Mouse (Mus musculus): ENCODE results near the gene March4.

March4 gene

DNA sequence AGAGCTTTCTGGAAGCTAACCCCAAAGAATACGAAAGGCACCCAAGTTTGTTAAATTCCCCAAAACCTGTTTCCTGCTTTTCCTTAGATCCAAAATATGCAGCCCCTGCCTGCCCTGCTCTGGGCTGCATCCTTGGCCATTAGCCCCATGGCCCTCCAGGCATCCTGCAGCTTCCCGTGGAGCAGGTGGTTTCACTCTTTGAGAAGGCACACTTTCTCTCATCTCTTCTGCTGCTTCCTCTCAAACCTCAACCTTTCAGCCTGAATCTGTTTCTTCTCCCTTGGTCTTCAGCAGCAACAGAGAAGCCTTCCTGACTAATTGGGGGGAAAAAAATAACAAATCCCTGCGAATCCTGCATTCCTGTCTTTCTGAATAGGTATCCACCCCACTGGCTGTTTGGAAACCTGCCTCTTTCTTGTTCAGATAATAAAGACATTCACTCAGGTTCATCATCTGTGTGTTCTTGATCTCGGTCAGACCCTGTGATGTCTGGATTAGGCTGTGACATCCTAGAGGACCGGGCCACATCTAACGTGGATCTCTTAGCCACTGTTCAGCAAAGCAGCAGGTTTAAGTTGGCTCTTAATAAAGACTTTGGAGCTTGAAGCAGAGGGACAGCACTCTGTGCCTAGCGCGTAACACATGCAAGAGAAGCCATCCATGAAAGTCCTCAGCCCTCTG lies 6.1 kb downstream of the March4 start:
- DNase-seq (ENCODE audit: low spot score): no peak

GRCm38 (mm10) chr1:72529192-72529591 lies 7.5 kb downstream of the March4 start:
- no peak for DNase-seq (ENCODE audit: low spot score)

DNA sequence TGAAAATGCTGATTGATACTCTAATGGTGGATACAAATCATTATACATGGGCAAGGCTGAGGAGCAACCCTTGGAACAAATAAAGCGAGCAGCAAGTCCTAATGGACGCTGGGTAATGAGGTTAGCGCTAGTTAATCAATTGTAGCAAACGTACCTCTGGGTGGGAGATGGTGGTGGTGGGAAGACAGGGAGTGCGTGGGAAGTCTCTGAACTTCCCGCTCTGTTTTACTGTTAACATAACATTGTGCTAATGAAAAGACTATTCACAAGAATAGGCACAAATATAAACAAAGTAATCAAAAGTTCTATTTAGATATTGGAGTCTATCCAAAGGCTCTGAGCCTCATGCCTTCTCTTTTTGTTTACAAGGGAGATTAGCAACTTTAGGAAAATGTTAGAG lies 13.1 kb downstream of the March4 start:
- DNase-seq (ENCODE audit: low spot score): no peak

- no peak for DNase-seq (ENCODE audit: low spot score)
These were observed 25.8 kb downstream of the March4 start for GRCm38 (mm10) chr1:72510778-72511520.

DNA sequence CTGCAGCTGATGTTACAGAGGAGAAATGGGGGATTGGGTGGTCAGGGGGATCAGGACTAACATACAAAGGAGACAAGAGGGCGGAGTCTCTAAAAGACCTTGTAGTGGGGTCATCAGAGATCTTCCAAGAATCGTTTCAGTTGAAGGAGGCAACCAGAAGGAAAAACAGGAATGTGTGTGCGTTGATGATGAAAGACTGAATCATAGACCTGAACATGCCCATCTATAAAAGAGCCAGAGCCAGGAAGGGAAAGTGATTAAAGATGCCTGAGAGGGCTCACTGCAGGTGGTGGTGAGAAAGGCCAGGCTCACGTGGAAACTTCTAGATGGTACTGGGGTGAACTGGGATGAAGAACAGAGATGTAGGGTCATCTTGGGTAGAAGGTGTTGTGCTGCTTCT lies 27.2 kb downstream of the March4 start:
- DNase-seq (ENCODE audit: low spot score): no peak

GRCm38 (mm10) chr1:72507670-72508069 lies 29.1 kb downstream of the March4 start:
- DNase-seq (ENCODE audit: low spot score): no peak

- DNase-seq (ENCODE audit: low spot score): no peak
These were observed 30.5 kb downstream of the March4 start for GRCm38 (mm10) chr1:72506202-72506601.

DNA sequence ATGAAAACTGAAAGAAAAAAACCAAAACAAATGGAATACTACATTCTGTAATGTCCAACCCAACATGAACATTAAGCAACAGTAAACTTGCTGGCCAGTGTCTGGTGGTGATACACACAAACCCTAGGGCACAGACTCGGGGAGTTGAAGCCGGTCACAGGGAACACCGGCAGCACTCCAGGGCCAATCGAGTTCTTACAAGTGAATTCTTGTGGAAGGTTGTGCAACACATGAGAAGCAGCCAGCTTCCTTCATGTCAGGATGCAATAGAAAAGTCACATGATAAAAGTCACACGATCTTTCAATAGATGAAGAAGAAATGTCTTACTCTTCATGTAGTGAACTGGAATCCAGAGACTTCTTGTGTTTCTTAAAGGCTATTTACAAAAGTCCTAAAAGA lies 39.1 kb downstream of the March4 start:
- no peak for DNase-seq (ENCODE audit: low spot score)

DNA sequence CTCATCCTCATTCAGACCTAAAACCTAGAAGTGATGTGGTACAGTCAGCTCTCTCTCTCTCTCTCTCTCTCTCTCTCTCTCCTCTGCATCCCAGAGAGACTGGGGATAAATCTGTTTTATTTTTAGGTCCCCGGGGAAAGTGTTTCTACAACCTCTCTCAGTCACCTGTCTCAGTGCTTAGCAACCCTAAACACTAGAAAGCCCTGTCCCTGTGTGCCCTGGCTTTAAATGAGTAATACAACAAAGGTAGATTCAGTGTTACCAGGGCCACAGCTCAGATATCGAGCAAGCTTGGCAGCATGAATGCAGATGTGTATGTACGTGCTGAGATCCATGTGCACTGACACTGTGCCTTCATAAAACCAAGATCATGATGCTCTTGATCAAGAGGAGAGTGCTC lies 43.3 kb downstream of the March4 start:
- no peak for DNase-seq (ENCODE audit: low spot score)

GRCm38 (mm10) chr1:72492666-72493065 lies 44.1 kb downstream of the March4 start:
- no peak for DNase-seq (ENCODE audit: low spot score)

DNA sequence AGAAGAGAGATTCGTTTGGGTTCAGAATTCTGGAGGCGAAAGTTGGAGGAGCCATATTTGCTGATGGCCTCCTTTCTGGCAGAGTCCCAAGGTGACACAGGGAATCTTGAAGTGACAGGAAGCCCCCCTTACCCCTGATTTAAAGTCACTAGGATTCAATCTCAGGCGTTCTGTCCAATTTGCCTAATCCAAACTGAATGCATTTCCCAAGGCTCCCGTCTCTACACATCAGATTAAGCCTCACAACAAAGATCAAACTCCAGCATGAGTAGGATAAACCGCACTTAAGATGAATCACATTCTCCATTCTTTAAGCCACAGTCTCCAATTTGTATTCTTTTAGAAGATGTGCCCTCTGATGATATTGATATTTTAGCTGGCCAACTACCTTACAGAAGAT lies 45.4 kb downstream of the March4 start:
- no peak for DNase-seq (ENCODE audit: low spot score)

- no peak for DNase-seq (ENCODE audit: low spot score)
These were observed 45.9 kb downstream of the March4 start for GRCm38 (mm10) chr1:72490801-72491200.

GRCm38 (mm10) chr1:72490193-72490592 lies 46.5 kb downstream of the March4 start:
- DNase-seq (ENCODE audit: low spot score): no peak

DNA sequence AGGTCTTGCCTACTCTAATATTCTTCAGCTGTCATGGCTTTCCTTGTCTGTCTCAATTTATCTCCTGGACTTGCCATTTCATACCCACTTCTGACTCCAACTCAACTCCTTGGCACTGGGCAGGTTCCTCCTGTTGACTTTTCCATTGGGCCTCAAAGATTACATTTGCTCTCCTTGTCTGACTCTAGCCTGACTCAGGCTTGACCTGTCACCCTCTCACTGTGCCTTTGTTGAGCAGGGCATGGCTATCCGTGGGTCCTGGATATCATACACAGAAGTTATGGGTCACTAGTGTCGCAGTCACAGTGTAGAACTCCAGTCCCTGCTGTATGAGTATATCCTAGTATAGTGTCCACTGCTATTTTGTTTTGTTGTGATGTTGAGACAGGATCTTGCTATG lies 60.1 kb downstream of the March4 start:
- DNase-seq (ENCODE audit: low spot score): no peak

GRCm38 (mm10) chr1:72469075-72469474 lies 67.7 kb downstream of the March4 start:
- no peak for DNase-seq (ENCODE audit: low spot score)

- DNase-seq (ENCODE audit: low spot score): no peak
These were observed 68.2 kb downstream of the March4 start for GRCm38 (mm10) chr1:72468466-72469003.

- DNase-seq (ENCODE audit: low spot score): no peak
These were observed 71.7 kb downstream of the March4 start for GRCm38 (mm10) chr1:72464926-72465583.

- no peak for DNase-seq (ENCODE audit: low spot score)
These were observed 74.2 kb downstream of the March4 start for GRCm38 (mm10) chr1:72462516-72462915.

DNA sequence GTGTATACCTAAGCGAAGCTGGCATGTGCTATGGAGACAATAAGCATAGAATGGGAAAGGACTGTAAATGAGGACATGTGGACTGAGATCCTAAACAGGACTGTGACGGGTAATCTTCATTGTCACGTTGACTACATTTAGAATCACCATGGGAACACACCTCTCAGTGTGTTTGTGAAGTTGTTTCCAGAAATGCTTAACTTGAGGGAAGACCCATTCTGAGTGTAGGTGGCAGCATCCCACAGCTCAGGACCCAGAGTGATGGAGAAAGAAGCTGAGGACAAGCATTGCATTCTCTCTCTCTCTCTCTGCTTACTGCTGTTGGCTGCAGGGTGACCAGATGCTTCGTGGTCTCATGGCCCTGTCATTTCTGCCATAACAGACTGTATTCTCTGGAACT lies 79.1 kb downstream of the March4 start:
- DNase-seq (ENCODE audit: low spot score): no peak

DNA sequence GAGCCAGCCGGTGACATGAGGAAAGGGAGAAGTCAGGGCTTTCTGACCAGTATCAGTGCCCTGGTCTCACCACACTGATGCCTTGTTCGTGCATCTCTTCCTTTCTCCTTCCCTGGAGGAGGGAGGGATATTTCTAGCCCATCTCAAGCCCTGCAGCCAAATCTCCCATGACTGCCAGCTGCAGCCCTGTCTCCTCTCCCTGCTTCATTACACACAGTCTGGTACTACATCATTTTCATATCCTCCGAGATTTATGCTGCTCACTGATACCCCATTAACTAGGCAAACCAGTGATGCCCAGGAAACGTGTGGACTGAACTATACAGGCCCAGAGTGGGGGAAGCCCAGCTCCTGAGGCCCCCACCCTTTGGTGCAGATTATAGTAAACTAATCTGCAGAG lies 80.8 kb downstream of the March4 start:
- no peak for DNase-seq (ENCODE audit: low spot score)

DNA sequence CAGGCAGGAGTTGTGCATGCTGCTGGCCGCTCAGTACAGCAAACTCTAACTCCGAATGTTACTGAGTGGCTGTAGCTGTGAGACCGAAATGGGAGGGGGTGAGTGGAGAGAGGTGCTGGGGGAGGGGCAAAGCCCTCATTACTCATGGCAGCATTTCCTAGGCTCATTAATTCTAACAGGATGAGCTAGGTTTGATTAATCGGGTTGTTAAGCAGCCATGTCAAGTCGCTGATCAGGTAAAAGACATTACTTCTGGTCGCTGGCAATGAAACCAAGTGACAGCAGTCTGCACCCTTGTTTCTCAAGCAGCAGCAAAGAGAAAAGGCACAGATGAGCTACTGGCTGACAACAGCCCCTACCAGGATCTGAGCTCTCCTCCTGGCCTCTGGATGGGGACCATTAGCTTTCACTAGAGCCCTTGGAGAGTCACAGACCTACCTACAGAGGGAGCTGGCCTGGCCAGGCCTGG lies 82.0 kb downstream of the March4 start:
- DNase-seq (ENCODE audit: low spot score): no peak

DNA sequence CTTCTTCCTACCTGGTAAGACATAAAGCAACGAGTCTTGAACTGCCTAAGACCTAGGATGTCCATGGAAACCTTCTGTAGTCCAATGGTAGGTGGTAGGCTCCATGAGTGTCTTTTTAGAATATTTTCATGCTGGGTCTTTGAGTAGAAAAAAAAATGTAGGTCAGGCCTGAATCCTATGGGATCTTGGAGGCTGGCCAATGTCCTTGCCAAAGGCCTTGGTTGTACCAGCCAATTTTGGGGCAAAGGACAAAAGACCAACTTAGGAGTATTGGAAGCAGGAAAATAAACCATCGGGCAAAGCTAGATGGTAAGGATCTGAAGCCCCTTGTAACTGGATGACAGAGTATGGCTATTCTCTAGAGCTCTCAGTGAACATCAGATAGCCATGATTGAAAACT lies 83.9 kb downstream of the March4 start:
- DNase-seq (ENCODE audit: low spot score): no peak

DNA sequence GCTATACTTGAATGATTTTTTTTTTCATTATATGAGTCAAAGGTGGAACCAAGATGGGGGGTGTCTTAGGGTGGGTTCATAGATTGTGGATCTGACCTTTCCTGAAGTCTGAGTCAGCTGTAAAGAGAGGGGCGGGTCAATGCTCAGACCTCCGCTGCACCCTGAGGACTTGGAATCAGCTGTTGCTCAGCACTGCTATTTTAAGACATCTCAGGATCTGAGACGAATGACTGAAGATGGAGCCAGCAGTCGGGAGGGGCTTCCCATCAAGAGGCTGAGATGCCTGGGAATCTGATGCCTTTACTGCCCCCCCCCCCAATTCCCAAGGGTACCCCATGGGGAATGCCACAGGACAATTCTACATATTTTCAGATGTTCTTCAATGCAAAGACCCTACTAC lies 85.9 kb downstream of the March4 start:
- DNase-seq (ENCODE audit: low spot score): no peak
